Mouse (Mus musculus): ENCODE data around the gene Dnase1l1.

Dnase1l1 gene

DNA sequence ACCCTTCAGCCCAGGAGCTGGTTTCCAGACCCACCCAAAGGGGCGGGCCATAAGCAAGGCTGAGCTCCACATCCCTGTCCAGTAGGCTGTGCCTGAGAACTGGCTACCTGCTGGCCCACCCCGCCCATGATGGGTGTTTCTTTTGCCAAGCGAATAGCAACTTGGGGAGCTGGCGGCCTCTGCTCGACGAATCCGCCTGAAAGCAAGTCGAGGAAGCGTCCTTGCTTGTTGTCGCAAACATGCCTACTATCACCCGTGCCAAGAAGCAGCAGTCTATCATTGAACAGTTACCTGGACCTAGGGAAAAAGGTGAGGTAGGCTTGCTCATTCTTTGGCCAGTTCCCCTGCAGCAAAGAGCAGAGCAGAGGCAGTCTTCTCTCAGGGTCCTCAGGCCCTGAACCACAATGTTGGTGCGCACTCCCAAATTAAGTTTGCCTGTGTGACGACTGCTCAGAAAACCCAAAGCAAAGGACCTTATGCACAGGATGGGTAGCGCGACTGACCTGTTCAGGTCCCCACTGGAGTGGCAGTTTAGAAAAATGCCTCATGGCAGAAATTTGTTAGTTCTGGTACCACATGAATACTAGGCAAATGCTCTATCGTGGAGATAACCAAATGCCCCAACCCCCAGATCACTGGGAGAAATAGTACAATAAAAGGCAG, at the start of gene Dnase1l1, which contains the start of gene Taz:
Dnase1l1 (minus strand) TSS at position 606 of the 663 bp plus-strand sequence.
Taz (plus strand) TSS at position 181 of the 663 bp plus-strand sequence.
- peak; percentile 62 for DNase-seq

DNA sequence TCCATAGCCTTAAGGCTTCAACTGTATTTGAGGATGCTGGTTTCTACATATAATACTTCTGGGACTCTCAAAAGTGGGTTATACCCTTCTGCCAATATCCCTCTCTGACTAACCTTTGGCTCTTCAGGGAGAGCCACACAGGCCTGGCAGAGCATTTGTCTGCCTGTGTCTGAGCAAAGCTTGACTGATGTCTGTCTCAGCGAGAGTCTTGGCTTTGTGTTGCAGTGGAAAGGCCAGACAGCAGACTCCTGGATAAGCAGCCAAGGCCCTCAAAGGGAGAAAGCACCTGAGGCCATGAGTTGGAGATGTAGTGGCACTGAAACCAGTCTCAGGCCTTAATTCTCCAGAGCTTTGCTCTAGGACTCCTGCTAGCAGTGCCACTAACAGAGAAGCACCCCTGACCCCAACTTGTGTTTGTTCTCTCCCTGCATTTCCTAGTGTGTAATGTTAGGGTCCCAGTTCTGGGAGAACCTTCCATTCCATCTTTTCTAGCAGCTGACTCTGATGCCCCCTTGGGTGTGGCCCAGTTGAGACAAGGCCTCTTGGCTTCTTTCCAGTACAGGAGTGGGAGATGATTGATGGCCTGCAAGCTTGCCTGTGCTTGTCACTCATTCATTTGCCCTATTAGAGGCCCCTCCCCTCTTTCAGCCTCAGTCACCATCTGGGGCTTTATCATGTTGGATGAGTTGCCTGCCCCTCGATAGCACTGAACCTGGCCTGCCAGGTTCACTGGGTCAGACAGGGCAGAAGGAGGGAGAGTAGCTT, 48.2 kb upstream of the Dnase1l1 start:
- peak; percentile 25 for DNase-seq

DNA sequence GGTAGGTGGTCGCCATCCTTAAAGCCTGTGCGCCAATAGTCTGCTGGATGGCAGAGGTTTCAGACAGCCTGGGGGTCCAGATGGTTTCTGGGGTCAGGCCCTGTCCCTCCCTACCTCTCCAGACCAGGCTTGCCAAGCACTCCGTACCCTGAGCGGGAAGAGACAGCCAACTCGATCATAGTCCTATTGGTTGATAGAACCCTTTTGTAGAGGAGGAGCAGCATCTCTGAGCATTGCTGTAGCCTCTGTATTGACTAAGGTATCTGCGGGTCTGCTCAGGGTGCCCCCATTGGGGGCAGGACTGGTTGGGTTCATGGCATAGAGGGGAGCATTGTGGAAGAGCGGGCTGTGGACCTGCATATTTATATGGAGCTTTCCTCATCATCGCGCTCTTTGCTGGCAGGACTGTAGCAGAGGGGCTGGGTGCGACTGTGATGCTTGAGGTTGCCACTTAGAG, 47.1 kb upstream of the Dnase1l1 start:
- no peak for DNase-seq

DNA sequence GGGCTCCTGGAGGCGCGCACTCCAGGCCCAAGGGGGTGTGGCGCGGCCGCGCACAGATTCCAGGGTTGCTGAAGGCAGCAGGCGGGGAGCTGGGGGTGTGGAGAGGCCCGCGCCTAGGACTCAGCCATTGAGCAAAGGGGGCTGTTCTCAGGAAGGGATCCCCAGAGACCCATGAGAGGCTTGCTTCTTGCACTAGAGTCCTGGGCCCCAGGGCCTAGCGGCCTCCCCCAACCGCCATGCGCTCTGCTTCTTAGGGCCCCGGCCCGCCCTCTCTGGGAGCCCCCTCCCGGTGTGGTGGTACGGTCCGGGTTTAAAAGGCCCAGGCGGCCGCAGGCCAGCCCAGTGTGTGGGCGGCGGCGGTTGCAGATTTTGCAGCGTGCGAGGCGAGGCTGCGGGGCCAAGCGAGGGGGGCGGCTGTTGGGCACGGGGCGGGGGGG, 46.6 kb upstream of the Dnase1l1 start, which contains the start of gene Plxna3:
Plxna3 (plus strand) TSS at position 342 of the 437 bp plus-strand sequence.
- peak; percentile 89 for DNase-seq

DNA sequence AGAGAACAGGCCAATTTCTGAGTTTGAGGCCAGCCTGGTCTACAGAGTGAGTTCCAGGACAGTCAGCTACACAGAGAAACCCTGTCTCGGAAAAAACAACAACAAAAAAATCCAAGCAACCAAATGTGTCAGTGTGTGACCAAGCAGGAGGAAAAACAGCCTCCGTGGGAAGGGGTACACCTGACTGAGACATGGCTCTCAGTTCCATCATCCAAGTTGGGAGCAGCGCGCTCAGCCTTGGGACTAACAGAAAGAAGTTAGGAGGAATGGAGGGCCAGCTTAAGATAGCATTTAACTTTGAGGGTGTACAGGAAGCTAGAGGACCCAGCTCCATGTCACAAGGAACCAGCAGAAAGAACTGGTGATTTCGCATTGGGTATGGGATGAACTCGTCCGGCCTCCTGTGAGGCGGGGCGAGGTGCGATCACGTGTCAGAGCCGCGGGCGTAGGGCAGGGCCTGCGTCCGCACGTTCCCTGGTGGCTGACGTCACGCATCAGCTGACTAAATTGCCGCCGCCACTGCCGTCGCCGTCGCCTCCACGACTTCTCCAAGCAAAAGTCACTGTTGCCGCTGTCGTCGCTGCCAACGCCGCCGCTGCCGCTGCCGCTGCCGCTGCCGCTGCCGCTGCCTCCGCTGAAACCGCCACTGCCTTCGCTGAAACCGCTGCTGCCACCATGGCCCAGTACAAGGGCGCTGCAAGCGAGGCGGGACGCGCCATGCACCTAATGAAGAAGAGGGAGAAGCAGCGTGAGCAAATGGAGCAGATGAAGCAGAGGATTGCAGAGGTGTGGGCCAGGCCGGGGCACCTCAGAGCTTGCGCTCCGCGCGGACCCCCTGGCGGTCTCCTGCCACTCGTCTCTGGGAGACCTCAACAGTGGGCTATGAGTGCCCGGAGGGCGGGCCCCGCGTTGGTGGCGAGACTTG, 30.7 kb upstream of the Dnase1l1 start, which contains the start of gene Fam50a:
Fam50a (plus strand) TSS at position 494 of the 925 bp plus-strand sequence.
- peak; percentile 91 for DNase-seq

DNA sequence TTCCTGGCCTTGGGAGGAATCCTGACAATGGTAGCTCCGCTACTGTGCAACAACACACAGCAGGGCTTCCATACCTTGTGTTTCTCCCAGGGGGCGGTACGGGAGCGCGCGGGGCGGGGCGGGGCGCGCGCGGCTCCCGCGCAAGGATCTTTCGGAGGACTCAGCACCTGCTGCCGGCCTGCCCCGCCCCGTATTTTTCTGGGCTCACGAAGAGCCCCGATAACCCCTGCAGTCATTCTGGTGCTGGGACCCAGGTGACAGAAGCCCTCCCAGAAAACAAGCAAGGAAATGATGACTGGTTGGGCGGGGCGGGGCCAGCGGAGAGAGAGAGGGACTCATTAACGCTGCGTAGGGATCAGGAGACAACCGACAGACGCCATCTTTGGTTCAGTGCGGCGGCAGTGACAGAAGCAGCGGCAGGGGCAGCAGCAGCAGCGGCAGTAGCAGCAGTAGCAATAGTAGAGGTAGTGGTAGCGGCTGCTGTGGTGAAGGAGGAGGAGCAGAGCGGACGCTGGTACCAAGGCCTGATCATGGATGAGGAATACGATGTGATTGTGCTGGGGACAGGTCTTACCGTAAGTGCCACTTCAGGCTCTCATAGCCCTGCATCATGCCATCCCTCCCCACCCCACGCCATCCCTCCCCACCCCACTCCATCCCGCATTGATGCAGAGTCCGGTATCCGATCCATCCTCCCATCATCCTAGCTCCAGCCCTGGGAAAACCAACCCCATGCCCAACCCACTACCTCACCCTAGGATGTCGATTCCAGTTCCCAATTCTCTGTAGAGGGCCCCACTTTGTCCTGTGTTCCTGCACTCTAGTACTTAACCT, 22.9 kb upstream of the Dnase1l1 start, which contains the start of gene Gdi1:
Gdi1 (plus strand) TSS at position 132 of the 834 bp plus-strand sequence.
- DNase-seq = peak; percentile 92

DNA sequence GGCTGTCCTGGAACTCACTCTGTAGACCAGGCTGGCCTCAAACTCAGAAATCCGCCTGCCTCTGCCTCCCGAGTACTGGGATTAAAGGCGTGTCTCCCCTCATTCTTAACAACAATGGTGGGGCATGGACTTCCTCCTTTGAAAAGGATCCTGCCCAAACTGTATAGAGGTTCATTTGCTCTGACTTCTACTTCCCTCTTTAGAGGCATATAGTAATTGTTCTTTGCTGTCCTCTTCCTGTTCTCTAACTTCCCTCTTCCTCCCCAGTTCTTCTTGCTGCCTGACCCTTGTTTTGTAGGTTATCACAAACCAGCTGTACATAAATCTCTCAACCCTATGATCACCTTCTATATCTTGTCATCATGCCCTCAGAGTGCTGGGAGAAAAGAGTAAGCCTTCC, 17.6 kb upstream of the Dnase1l1 start:
- no peak for DNase-seq

DNA sequence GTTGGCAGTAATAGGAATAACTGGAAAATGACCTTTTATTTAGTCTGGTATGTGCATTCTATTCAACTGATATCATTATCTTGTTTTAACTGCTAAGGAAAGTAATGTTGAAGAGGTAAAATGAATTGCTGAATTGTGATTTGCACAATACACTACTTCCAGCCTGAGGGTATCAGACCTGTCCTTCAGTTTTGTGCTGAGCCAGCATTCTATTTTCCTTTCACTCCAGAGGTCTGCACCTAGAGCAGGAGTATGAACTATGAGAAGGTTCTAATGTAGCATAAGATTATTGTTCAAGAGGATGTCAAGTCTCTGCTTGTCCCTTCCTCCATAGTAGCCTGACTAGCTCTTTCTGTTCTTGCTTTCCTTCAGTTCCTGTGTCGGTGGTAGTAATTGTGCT, 16.2 kb upstream of the Dnase1l1 start:
- DNase-seq = no peak

DNA sequence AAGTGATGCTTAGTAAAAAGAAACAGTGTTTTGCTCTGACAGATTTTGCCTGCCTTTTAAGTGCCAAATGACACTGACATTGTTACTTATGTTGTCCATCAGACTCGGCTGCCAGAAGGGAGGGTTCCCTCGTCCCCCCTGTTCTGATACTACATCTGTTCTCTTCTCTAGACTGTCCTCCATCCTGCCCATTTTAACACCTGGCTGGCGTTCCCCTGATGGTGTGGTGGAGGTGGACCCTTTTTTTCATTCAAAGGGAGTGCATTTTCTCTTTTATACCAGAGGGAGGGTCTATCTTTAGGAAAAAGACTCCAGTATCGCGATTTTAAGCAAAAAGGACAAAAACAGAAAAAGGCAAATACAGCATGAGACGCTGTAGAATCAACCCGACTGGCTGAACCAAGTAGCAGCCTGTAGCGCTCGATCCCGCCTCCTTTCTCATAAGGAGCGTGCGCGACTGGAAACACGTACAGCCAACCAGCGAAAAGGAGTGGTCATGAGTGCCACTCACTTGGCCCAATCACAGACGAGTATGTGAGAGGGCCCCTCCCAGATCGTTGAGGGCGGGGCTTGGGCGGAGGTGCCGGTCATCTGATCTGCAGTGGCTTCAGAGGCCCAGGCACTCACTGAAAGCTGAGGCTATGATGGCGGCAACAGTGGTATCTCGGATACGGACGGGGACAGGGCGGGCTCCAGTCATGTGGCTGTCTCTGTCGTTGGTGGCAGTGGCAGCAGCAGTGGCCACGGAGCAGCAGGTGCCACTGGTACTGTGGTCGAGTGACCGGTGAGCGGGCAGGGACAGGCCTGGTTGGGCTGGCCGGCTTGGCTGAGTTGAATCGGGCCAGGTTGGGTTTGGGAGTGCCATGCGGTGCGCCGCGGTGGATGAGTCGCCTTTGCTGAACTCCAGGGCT, 14.7 kb upstream of the Dnase1l1 start, which contains the start of gene Atp6ap1:
Atp6ap1 (plus strand) TSS at position 560 of the 911 bp plus-strand sequence.
- peak; percentile 96 for DNase-seq

DNA sequence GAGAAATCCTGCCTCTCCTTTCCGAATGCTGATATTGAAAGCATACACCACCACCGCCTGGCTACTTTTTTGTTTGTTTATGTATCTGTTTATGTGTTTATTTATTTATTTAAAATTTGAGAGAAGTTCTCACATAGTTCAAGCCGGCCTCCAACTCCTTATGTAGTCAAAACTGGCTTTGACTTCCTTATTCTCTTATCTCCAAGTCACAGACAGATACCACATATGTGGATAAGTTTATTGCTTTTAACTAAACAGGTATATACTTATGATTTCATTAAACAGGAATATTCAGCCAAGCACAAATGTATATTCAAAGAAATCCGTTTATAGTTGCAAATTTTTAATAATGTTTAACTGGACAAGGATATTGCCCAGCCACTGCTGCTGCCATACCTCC, 11.3 kb upstream of the Dnase1l1 start:
- DNase-seq = no peak

DNA sequence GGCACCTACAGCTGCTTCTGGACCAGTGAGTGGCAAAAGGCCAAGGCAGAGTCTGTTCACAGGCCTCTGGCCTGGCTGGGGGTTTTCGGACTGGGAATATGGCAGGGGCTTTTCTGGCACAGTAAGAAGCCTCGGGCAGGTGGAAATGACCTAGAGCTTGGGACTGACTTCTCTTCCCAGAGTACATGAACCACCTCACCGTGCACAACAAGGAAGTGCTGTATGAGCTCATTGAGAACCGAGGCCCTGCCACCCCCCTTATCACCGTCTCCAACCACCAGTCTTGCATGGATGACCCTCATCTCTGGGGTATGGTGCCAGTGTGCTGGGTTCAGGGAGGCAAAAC, 928 bp upstream of the Dnase1l1 start:
- no peak for DNase-seq

DNA sequence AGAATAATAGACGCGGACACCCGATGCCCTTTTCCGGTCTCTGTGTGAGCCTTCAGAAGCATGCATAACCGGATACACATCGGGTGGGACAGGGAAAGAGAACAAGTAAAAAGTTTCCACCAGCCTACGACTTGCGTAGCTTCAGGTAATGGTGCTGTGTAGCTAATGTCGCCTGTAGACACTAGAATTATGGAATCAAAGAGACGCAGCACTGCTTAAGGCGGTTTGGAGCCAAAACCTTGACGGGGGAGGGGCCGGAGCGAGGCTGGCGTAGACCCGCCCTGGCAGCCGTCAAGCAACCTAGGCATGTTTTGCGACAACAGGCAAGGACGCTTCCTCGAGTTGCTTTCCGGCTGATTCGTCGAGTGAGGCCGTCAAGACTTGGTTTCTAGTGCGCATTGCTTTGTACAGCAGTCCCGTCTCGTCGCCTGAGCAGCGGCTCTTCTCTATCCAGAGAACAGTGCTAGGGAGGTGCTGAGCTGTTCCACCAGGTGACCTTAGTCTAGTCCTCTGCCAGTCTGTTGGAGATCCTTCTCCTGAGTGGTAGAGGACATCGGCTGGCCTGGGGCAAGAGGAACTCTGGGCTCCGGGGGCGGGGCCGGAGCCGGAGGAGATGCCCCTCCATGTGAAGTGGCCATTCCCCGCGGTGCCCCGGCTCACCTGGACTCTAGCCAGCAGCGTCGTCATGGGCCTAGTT, 406 bp upstream of the Dnase1l1 start:
- peak; percentile 92 for DNase-seq

DNA sequence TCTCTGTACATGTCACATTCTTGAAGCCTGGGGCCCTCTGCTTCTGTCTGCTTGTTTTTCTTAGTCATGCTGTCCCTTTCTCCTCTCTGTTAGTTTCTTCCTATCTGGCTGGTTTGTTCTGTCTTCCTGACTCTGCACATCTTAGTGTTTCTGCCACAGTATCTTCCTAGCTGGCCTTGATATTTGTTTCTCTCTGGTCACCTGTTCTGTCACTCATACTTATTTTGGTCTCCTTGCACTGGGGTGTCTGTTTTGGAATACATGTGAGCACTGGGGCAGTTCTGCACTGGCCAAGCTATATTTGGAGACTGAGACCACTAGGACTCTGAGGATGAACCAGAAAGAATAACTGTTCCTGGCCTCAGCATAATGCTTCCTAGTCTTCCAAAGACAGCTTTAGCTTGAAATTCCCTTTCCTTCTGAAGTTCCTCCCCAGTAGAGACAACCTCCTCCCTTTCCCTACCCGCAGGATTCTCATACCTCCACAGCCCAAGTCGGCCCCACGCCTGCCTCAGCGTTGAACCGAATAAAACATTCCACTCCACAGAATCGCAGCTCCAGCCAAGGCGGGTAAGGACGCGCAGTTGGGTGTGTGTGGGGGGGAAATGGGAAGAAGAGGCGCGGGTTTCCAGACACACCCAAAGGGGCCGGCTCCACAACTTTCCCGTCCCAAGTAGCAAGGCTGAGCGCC, 951 bp downstream of the Dnase1l1 start:
- no peak for DNase-seq

DNA sequence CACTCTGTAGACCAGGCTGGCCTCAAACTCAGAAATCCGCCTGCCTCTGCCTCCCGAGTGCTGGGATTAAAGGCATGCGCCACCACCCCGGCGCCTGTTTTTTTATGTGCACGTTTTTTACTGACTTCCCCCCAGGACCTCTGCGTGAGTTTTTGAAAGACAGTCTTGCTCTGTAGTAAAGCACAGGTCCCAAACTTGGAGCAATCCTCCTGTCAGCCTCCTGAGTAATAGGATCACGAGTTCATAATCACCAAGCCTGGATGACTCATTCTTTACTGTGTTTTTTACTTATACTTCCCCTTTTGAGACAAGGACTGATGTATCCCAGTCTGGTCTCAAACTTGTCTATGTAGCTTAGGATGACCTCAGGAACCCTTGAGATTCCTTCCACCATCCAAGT, 4.2 kb downstream of the Dnase1l1 start:
- DNase-seq = no peak

DNA sequence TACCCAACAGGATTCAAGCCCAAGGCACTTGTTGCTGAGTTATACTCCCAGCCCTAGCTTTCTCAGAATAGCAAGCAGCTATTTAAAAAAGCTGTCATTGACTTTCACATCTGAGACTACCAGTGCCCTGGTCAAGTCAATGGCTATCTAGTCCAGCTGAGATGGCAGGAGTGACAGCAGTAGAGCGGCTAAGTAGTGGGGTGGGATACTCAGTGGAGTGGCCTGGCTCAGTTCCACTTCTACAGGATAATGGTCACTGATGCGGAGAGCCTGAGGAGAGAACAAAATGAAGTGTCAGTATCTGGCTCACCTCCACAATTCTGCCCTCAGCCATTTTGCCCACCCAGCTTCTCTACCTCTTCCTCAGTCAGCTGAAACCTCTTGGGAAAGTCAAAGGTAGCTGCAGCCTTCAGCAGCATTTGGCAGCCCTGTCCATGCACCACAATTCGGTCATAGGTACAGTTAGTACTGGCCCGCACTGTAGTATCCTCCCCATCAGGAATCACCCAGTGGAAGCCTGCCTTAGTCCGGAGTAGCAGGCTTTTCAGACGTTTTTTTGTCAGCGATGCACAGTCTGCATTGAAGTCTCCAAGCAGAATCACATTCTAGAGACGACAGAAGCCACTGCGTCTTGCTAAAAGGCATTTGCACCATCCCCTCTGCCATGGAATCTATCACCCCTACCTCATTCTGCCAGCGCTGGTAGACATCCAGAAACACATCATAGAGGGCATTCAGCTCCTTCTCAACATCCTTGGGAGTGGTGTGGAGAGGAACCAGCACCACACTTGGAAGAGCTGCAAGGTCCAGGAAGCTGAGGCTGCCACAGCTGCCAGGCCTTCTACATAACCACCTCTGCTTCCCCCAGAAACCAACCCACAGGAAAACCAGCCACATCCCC, 8.5 kb downstream of the Dnase1l1 start:
- DNase-seq = no peak

DNA sequence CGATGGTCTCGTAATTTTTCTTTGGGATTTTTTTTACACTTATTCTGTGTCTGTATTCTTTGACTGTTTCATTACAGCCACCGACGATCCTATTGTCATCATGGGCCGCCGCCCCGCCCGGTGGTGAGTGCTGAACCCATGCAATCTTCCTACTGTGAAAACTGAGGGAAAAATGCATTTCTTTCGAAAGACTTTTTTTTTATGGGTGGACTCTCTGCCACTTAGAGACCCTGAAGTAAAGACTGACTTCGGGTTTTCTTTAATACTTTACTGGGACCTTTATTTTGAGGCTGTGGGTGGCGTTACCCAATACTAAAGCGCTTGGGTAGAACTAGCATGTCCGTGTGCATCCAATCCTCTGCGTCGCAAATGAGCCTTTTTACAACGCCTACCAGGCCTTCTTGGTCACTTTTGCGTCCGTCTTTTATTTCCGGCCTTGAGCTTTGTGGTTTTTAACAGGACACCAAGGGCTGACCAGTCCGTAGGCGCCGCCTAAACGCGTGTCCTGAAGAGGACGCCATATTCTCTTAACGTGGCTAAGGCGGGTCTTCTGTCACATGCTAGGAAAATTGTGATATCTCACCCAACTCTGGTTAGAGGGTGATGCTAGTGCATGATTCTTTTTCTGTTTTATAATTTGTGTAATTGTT, 11.1 kb downstream of the Dnase1l1 start:
- peak; percentile 42 for DNase-seq

DNA sequence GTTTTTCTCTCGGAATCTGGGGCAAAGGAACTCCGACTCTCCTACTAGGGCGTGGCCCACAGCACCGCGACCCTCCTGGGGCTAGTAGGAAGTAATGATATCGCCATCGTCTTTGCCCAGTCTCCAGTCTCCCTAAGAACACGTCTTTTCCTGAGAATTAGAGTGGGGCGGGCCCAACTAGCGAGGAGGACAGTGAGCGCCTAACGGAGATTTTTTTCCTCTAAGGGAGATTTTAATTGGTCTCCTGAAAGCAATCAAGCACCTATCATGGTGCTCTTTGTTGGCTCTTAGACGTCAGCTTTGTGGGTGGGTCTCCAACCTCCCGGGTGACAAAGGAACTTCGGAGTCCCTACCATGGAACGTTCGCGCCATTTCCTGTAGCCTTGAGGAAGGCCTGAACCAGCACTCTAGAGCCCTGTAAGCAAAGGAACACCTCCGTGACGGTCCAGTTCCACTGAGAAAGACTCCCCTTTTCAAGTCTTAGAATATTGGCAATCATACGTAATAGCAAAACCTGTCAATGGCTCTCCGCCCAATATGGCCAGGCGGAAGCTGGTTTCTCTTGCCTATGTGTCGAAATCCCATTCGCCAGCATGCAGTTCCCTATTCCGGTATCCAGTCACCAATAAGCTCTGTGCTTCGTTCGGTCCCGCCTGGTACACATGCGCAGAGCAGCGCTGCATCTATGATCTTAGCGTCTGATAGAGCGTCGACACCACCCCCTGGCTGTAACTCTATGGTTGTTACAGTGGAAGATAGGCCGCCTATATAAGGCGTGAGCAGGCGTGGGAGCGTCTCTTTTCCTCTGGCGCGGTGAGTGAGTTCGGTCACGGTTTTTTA, 11.9 kb downstream of the Dnase1l1 start, which contains the start of gene Rpl10:
Rpl10 (plus strand) TSS at position 751 of the 840 bp plus-strand sequence.
- DNase-seq = peak; percentile 98
